Mouse (Mus musculus): ENCODE data around the gene Tmprss2. TPM values are rescaled to one million over a fixed set of nuclear protein-coding genes. Genes with fewer than 3 reads are reported as not detected.
A peak's percentile ranks its signal among the peaks of the same experiment; 100 is the strongest.
"Not testable (repeated sequence)": the region's sequence is repeated elsewhere in the genome, so short reads cannot be mapped to it uniquely, and the experiment has no call there.

The Tmprss2 gene
- polyA plus RNA-seq, 1 experiment from 2014 or later, result 54.2 TPM

DNA sequence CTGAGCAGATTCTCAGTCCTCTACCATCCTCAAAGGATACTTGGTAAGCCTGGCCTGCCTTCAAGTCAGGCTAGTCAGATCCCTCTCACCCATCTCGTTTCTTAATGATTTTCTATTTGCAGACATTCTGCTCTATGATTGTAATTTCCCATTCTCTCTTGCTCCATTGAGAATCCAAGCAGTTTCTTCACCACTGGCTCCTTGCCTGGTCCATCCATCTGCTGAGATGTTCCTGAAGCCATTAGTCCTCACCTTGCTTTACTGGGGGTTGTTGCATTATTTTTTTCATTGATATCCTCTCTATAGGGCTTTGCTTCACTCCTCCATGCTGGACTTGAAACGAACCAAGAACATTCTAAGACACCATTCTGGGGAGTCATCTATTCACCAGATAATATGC is 10.4 kb downstream of the Tmprss2 start:
- no peak for DNase-seq (ENCODE audit: low spot score)
- H3K9ac ChIP-seq (replicated peaks; ENCODE audit: low read depth), result no peak overlapping the region
- no peaks in the 10 kb centered on the region for H3K27me3 ChIP-seq (replicated peaks; ENCODE audit: insufficient read depth, low read length)
- peaks cover 6% of the 10 kb centered on the region; the same call in 1 of the 2 replicates for H3K36me3 ChIP-seq (ENCODE audit: insufficient read depth, low read length)
- H3K4me3 ChIP-seq (ENCODE audit: low read depth, low read length), result no peak overlapping the region
- TF ChIP-seq CTCF (IDR thresholded peaks at IDR 0.05) (no peak), EP300 (IDR thresholded peaks at IDR 0.05) (no peak)
- H3K4me2 ChIP-seq (replicated peaks; ENCODE audit: low read depth, low read length), result no peak overlapping the region
- WGBS, result 61% methylated on average over 2 of the region's 2 CpGs
- H3K4me1 ChIP-seq (ENCODE audit: insufficient read depth, low read depth, low read length), result no peaks in the 10 kb centered on the region
- no peak for ATAC-seq
- no peaks in the 10 kb centered on the region for H3K9me3 ChIP-seq (ENCODE audit: low read length)
- H3K27ac ChIP-seq (ENCODE audit: low read length), result no peak overlapping the region

DNA sequence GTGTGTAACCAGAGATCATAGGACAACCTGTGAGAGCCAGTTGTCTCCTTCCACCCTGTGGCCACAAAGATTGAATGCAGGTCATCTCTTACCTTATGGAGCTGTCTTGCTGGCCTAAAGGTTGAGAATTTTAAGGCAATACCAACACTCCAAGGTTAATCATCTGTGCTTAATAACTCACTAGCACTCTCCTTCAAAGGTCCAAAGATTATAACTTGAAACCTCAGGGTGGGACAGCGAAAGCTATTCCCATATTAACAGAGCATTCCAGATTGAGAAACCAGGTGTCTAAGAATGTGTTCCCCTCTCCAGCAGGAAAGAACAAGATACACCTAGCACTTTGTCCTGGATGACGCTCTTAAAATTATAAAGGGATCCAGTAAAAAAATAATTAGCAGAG is 12.9 kb downstream of the Tmprss2 start:
- DNase-seq (ENCODE audit: low spot score) (no peak), ATAC-seq (no peak)
- Histone ChIP-seq H3K4me2 (replicated peaks; ENCODE audit: low read depth, low read length) (no peak overlapping the region), H3K9ac (replicated peaks; ENCODE audit: low read depth) (no peak overlapping the region), H3K9me3 (ENCODE audit: low read length) (no peaks in the 10 kb centered on the region), H3K27me3 (replicated peaks; ENCODE audit: insufficient read depth, low read length) (no peaks in the 10 kb centered on the region), H3K27ac (ENCODE audit: low read length) (no peak overlapping the region), H3K36me3 (ENCODE audit: insufficient read depth, low read length) (peaks cover 6% of the 10 kb centered on the region; the same call in 1 of the 2 replicates), H3K4me1 (ENCODE audit: insufficient read depth, low read depth, low read length) (no peaks in the 10 kb centered on the region), H3K4me3 (ENCODE audit: low read depth, low read length) (no peak overlapping the region)
- 83% methylated on average over 2 of the region's 2 CpGs for WGBS
- TF ChIP-seq EP300 (IDR thresholded peaks at IDR 0.05), result no peak
- no peak for TF ChIP-seq CTCF (IDR thresholded peaks at IDR 0.05)

DNA sequence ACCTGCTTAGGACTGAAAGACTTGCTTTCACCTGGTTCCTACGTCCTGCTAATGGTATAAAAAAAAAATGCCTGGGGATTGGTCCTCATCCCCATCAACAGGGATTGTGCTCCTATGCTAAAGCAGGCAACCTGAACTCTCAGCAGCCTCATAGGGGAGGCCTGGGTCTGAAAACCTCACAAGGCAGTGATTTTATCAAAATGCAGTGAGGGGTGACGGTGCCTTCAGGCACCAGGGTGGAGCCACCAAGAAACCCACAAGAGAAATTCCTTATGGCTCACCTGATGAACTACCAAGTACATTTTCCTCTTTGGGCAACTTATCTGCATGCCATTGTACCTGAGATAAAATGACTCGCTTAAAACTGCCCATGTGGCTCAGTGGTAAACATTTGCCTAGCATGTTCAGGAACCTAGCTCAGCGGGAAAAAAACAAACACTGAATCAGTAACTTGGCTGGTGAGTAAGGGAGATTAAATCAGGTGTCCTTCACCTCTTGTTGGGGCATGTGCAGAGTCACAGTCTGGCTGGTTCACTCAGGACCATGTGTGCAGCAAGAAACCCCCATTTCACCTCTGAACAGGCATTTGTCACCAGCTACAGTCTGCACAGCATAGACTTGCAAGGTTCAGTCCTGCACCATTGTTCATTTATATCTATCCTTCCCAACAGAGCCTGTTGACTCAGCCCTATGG is 17.0 kb downstream of the Tmprss2 start:
- H3K9ac ChIP-seq (replicated peaks; ENCODE audit: low read depth), result no peak overlapping the region
- H3K36me3 ChIP-seq (ENCODE audit: insufficient read depth, low read length), result peaks cover 6% of the 10 kb centered on the region; the same call in 1 of the 2 replicates
- H3K27ac ChIP-seq (ENCODE audit: low read length), result peak overlapping the region; percentile 78
- WGBS, result 49% methylated on average over 4 of the region's 4 CpGs
- H3K27me3 ChIP-seq (replicated peaks; ENCODE audit: insufficient read depth, low read length), result no peaks in the 10 kb centered on the region
- TF ChIP-seq EP300 (IDR thresholded peaks at IDR 0.05), result peak; percentile 57
- no peak for TF ChIP-seq CTCF (IDR thresholded peaks at IDR 0.05)
- no peaks in the 10 kb centered on the region for H3K9me3 ChIP-seq (ENCODE audit: low read length)
- ATAC-seq (peak; percentile 84), DNase-seq (ENCODE audit: low spot score) (peak; percentile 70)
- H3K4me1 ChIP-seq (ENCODE audit: insufficient read depth, low read depth, low read length), result no peaks in the 10 kb centered on the region
- H3K4me2 ChIP-seq (replicated peaks; ENCODE audit: low read depth, low read length), result no peak overlapping the region
- no peak overlapping the region for H3K4me3 ChIP-seq (ENCODE audit: low read depth, low read length)

DNA sequence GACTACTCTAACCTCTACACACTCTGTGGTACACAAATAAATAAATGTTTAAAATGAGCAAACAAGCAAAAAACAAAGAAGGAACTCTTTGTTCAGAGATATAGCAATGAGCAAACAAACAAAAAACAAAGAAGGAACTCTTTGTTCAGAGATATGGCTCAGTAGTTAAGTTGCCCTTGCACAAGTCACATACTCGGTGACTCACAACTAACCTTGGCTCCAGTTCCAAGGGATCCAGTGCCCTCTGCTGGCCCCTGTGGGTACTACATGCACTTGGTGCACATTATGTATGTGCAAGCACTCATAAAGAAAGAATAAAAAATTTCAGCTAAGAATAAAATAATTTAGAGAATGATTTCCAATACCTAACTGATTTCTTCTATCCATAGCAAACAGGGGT is 17.9 kb downstream of the Tmprss2 start:
- 13% methylated on average over 1 of the region's 1 CpGs for WGBS
- Histone ChIP-seq H3K4me1 (ENCODE audit: insufficient read depth, low read depth, low read length) (no peaks in the 10 kb centered on the region), H3K9ac (replicated peaks; ENCODE audit: low read depth) (no peak overlapping the region), H3K9me3 (ENCODE audit: low read length) (no peaks in the 10 kb centered on the region), H3K27me3 (replicated peaks; ENCODE audit: insufficient read depth, low read length) (no peaks in the 10 kb centered on the region), H3K4me2 (replicated peaks; ENCODE audit: low read depth, low read length) (no peak overlapping the region), H3K27ac (ENCODE audit: low read length) (peak overlapping the region; percentile 78; the same call in 1 of the 2 replicates), H3K4me3 (ENCODE audit: low read depth, low read length) (no peak overlapping the region), H3K36me3 (ENCODE audit: insufficient read depth, low read length) (peaks cover 6% of the 10 kb centered on the region; the same call in 1 of the 2 replicates)
- TF ChIP-seq EP300 (IDR thresholded peaks at IDR 0.05) (peak; percentile 81), CTCF (IDR thresholded peaks at IDR 0.05) (peak; percentile 94)
- peak; percentile 84 for DNase-seq (ENCODE audit: low spot score)
- peak; percentile 73 for ATAC-seq

DNA sequence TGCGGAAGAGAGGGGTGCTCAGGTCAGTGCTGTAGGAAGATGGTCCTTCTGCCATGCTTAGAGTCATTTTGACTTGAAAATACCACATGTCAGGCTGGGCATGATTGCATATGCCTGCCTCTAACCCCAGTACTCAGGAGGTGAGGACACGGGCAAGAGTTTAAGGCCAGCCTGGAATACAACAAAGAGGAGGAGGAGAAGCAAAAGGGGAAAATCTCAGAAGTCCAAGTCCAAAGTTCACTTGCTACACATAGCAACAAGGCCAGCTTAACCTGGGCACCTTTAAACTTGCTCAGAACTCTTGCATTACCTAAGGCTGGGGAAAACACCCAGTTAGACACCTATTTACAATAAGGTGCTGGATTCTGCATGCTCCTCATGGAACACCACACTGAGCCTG is 19.5 kb downstream of the Tmprss2 start:
- Histone ChIP-seq H3K9ac (replicated peaks; ENCODE audit: low read depth) (no peak overlapping the region), H3K4me3 (ENCODE audit: low read depth, low read length) (no peak overlapping the region), H3K27ac (ENCODE audit: low read length) (no peak overlapping the region), H3K9me3 (ENCODE audit: low read length) (no peaks in the 10 kb centered on the region), H3K36me3 (ENCODE audit: insufficient read depth, low read length) (peaks cover 3% of the 10 kb centered on the region; the same call in 1 of the 2 replicates), H3K4me2 (replicated peaks; ENCODE audit: low read depth, low read length) (no peak overlapping the region), H3K27me3 (replicated peaks; ENCODE audit: insufficient read depth, low read length) (no peaks in the 10 kb centered on the region), H3K4me1 (ENCODE audit: insufficient read depth, low read depth, low read length) (no peaks in the 10 kb centered on the region)
- no peak for DNase-seq (ENCODE audit: low spot score)
- ATAC-seq, result no peak
- TF ChIP-seq EP300 (IDR thresholded peaks at IDR 0.05) (no peak), CTCF (IDR thresholded peaks at IDR 0.05) (no peak)
- 85% methylated on average over 2 of the region's 2 CpGs for WGBS

DNA sequence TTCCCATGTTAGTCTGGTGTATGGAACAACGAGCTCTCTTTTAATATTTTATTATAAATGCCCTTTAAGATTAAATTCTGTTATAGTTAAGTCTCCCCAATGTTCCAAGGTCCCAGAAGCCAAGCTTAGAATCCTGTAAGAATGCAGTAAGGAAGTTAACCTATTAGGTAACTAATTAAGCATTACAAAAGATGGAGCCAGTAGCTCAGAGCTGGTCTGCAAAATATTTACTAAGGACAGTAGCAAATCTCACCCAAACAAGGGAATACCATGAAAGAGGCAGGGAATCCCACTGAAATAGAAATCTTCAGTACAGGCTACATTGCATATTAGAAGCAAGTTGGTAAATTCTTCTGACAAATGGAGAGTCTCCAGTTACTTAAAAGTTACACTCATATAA is 28.1 kb downstream of the Tmprss2 start:
- not testable (repeated sequence) for H3K27me3 ChIP-seq (replicated peaks; ENCODE audit: insufficient read depth, low read length); H3K9me3 ChIP-seq (ENCODE audit: low read length); ATAC-seq; H3K27ac ChIP-seq (ENCODE audit: low read length); DNase-seq (ENCODE audit: low spot score); H3K36me3 ChIP-seq (ENCODE audit: insufficient read depth, low read length); H3K4me2 ChIP-seq (replicated peaks; ENCODE audit: low read depth, low read length); H3K9ac ChIP-seq (replicated peaks; ENCODE audit: low read depth); H3K4me3 ChIP-seq (ENCODE audit: low read depth, low read length); H3K4me1 ChIP-seq (ENCODE audit: insufficient read depth, low read depth, low read length)
- WGBS, result 72% methylated on average over 1 of the region's 1 CpGs
